Mouse (Mus musculus): ENCODE results near the gene Olfr376.

Gene Olfr376

GRCm38 (mm10) chr11:73370946-73371345 lies at the start of gene Olfr376:
TSS of gene Olfr376 (plus strand) at chr11:73371246.
- no peak for DNase-seq

GRCm38 (mm10) chr11:73323906-73324830 lies 46.9 kb upstream of the Olfr376 start:
- DNase-seq: no peak

GRCm38 (mm10) chr11:73326485-73326886 lies 44.6 kb upstream of the Olfr376 start:
- DNase-seq: no peak

DNA sequence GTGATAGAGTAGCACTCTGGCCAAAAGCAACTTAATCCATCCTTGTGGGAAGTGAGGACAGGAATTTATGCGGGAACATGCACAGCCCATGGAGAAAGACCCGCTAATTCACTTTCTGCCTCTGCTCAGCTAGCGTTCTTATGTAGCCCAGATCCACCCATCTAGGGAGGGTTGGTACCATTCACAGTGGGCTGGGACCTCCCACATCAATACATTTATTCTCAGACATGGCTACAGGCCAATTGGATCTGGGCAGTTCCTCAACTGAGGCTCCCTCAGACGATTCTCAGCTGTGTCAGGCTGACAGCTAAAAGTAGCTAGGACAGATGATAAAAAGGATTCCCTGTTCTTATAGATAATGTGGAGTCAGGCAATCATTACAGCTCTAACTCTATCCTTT lies 43.7 kb upstream of the Olfr376 start:
- no peak for DNase-seq

DNA sequence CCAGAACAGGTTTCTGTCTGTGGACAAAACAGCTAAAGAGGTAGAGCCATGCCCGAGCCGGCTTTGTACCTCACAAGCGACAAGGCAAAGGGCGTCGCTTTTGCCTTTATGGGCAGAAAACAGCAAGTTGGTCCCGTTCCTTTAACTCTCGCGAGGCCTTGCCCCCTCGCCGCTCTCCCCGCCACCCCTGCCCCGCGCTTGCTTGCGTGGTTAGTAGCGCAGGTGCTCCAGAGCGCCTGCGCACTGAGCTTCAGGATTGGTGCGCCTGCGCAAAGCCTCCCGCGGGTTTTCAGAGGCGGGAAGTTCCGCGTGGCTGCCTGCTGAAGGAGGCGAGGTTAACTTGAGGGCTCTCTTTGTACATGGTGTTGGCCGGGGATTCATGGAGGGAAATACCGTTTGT lies 41.6 kb upstream of the Olfr376 start, which contains the start of the genes Aspa, Gm49340 and Spata22:
Gene Aspa (minus strand): TSS at position 155 of the 400 bp plus-strand sequence.
Gene Gm49340 (plus strand): TSS at position 300 of the 400 bp plus-strand sequence.
Gene Spata22 (plus strand): TSS at position 300 of the 400 bp plus-strand sequence.
- no peak for DNase-seq

GRCm38 (mm10) chr11:73333357-73333756 lies 37.7 kb upstream of the Olfr376 start:
- no peak for DNase-seq

- no peak for DNase-seq
Measured at GRCm38 (mm10) chr11:73336919-73337318, 34.1 kb upstream of the Olfr376 start.

DNA sequence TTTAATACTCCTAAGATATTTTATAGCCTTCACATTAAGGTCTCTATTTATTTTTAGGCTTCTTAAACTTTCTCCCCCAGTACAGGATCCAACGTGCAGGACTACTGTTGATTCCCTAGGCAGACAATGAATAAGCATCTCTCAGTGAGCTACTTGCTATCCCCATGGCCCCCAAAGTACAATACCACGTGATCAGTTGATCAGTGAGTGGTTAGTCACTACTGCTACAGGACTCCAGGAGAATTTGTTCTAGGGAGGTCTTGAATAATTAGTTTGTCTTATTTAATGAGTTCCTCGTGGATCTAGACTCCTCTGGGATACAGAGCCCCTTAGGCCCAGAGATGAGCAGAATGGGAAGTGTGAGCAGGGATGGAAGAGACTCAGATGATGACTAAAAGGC lies 20.6 kb upstream of the Olfr376 start, which contains the start of gene Olfr20:
Gene Olfr20 (plus strand): TSS at position 301 of the 400 bp plus-strand sequence.
- no peak for DNase-seq

GRCm38 (mm10) chr11:73395374-73395773 lies 24.3 kb downstream of the Olfr376 start:
- no peak for DNase-seq

DNA sequence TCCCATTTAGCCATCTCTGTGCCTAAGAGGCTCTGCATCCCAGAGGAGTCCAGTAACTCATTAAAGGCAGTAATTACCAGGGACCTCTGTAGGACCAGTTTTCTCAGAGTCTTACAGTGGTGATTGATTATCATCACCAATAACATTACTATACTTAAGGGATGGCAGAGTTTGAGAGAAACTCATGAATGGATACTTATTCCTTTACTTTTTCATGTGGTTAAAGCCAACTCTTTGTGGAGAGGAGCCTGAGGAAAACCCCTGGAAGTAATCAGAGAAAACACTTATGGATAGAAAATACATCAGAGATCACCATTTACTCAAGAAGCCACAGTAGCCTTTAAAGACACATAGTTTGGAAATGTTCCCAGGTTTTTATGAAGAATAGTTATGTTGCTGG lies 28.5 kb downstream of the Olfr376 start, which contains the start of gene Olfr1:
Gene Olfr1 (minus strand): TSS at position 101 of the 400 bp plus-strand sequence.
- no peak for DNase-seq

Data from layer of hippocampus, adult 9-11 months (tissue).